Mouse (Mus musculus) embryonic facial prominence, embryonic 12.5 days (tissue): Measurements from ENCODE around the gene Cmtm8. TPM values are rescaled to one million over a fixed set of nuclear protein-coding genes. Genes with fewer than 3 reads are reported as not detected.

Experiments
- ATAC-seq: fragments of 200-750 bp; cut with Nextera tagmentation; 2 replicates; pipeline ENCODE4 v1.8.0; 2017; ENCODE audit not compliant: insufficient number of reproducible peaks, insufficient read depth, low FRiP score, low TSS enrichment
- H3K27ac ChIP-seq: fragments of 300-500 bp; sonication (generic); 2 replicates; pipeline ENCODE4 v1.5.1; 2016; ENCODE audit warnings: mild to moderate bottlenecking
- H3K27me3 ChIP-seq: fragments of 300-500 bp; sonication (generic); 2 replicates; pipeline ENCODE4 v1.6.1; 2016; ENCODE audit warnings: mild to moderate bottlenecking, moderate library complexity
- H3K36me3 ChIP-seq: fragments of 300-500 bp; sonication (generic); 2 replicates; pipeline ENCODE4 v1.6.1; 2016; ENCODE audit warnings: mild to moderate bottlenecking
- H3K4me1 ChIP-seq: fragments of 300-500 bp; sonication (generic); 2 replicates; pipeline ENCODE4 v1.6.1; 2016
- H3K4me2 ChIP-seq: fragments of 300-500 bp; sonication (generic); replicated peaks from 2 replicates; pipeline ENCODE4 v1.6.1; 2016; ENCODE audit warnings: mild to moderate bottlenecking, moderate library complexity
- H3K4me3 ChIP-seq: fragments of 300-500 bp; sonication (generic); 2 replicates; pipeline ENCODE4 v1.5.1; 2016; ENCODE audit warnings: mild to moderate bottlenecking
- H3K9ac ChIP-seq: fragments of 300-500 bp; sonication (generic); 2 replicates; pipeline ENCODE4 v1.6.1; 2016; ENCODE audit warnings: mild to moderate bottlenecking, moderate library complexity
- H3K9me3 ChIP-seq: fragments of 300-500 bp; sonication (generic); 2 replicates; pipeline ENCODE4 v1.6.1; 2016; ENCODE audit warnings: mild to moderate bottlenecking, moderate library complexity
- WGBS: fragments of 180-500 bp; shearing (Covaris S2); methylation state at CpG from one replicate; pipeline ENCODE4 v1.1.7; 2016; 5-methylcytosine and 5-hydroxymethylcytosine counted together
- polyA plus RNA-seq: library from polyadenylated mRNA; unstranded; fragments of >200 nt; fragmentation: Nextera tagmentation; extraction: Ambion mirVana; gene quantifications from 2 replicates; pipeline ENCODE4 v1.2.1, GENCODE M21; 2016

Gene Cmtm8
- polyA plus RNA-seq, 1 experiment from 2014 or later, result 14.2 TPM

- no peaks in the 10 kb centered on the region for H3K36me3 ChIP-seq
- H3K4me1 ChIP-seq, result no peaks in the 10 kb centered on the region
- no peaks in the 10 kb centered on the region for H3K27me3 ChIP-seq
- no peak overlapping the region for H3K4me2 ChIP-seq
- no peak overlapping the region for H3K27ac ChIP-seq
- 86% methylated on average over 15 of the region's 15 CpGs for WGBS
- no peak overlapping the region for H3K9ac ChIP-seq
- no peaks in the 10 kb centered on the region for H3K9me3 ChIP-seq
- no peak overlapping the region for H3K4me3 ChIP-seq
- ATAC-seq, result no peak
Measured at GRCm38 (mm10) chr9:114821548-114822289, 22.2 kb downstream of the Cmtm8 start.

DNA sequence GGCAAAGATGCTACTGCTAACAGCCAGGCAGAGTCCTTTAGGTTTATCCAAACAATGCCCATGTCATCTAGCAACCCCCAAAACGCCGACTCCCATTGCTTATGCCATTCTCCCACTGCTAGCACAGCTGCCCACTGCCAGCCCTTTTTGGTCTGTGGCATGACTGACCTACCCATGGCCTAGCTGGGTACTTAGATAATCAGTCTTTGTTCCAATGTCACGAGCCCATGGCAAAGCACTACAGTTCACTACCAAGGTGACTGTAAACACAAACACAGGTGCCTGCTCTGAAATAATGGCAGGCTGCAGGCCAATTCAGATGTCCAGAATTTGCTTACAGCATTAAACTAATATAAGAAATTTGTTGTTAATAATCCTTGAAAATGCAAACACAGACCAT is 25.0 kb downstream of the Cmtm8 start:
- H3K36me3 ChIP-seq, result no peaks in the 10 kb centered on the region
- ATAC-seq, result no peak
- H3K9me3 ChIP-seq, result no peaks in the 10 kb centered on the region
- H3K4me1 ChIP-seq, result no peaks in the 10 kb centered on the region
- H3K27ac ChIP-seq, result no peak overlapping the region
- H3K9ac ChIP-seq, result no peak overlapping the region
- WGBS, result 84% methylated on average over 3 of the region's 3 CpGs
- no peak overlapping the region for H3K4me2 ChIP-seq
- H3K4me3 ChIP-seq, result no peak overlapping the region
- no peaks in the 10 kb centered on the region for H3K27me3 ChIP-seq

DNA sequence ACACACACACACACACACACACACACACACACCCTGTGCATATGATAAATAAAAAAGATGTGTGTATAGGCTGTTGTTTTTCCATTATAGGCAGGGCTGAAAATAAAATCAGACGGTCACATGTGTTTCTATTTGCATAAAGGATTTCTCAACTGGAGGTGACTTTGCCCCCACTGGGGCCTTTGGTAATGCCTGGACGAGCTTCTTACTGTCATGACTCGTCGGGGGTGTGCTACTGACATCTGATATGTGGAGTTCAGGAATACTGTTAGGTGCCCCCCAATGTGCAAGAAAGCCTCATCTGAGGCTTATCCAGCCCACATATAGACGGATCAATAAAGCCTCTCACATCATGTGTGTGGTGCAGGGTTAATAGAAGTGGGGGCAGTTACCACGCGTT is 26.9 kb downstream of the Cmtm8 start:
- Histone ChIP-seq H3K27me3 (no peaks in the 10 kb centered on the region), H3K4me3 (no peak overlapping the region), H3K4me2 (no peak overlapping the region), H3K4me1 (no peaks in the 10 kb centered on the region), H3K36me3 (no peaks in the 10 kb centered on the region), H3K9ac (no peak overlapping the region), H3K9me3 (no peaks in the 10 kb centered on the region), H3K27ac (no peak overlapping the region)
- 69% methylated on average over 7 of the region's 7 CpGs for WGBS
- ATAC-seq, result no peak

DNA sequence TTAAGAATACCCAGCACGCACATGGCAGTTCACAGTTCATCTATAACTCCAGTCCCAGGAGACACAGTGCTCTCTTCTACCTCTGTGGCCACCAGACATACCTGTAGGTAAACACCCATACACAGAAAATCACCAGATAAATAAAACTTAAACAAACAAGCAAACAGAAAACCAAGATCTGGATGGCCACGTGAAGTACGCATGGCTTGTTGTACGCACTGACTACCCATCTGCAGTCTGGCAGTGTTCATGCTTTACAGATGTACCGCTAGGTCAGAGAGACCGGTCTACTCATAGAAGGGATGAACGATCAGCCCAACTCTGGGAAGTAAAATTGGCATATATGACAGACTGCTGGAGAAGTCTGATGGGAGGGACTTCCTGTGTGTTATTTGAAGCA is 27.8 kb downstream of the Cmtm8 start:
- Histone ChIP-seq H3K27me3 (no peaks in the 10 kb centered on the region), H3K4me3 (no peak overlapping the region), H3K4me1 (no peaks in the 10 kb centered on the region), H3K27ac (no peak overlapping the region), H3K4me2 (no peak overlapping the region), H3K36me3 (no peaks in the 10 kb centered on the region), H3K9me3 (no peaks in the 10 kb centered on the region), H3K9ac (no peak overlapping the region)
- WGBS, result 95% methylated on average over 7 of the region's 7 CpGs
- ATAC-seq, result 0 out of 2 replicates have a peak, but pooled peaks have one; percentile 15

DNA sequence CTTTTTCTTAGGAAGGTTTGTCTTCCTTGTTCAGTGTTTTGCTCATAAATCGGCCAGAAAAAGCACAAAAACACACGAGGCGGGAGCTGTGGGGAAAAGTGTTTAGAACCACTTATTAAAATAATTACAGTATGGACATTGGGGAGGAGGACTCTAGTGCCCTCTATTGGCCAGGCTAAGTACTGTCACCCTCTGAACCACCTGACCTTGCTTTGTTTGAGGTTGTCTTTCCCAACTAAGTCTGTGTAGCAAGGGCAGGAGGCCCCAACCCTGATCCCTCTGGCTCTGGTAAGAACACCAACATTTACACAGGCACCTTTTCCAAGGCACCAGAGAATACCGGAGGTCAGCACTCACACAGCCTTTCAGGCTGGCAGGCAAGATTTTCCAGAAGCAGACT is 28.6 kb downstream of the Cmtm8 start:
- H3K4me1 ChIP-seq, result no peaks in the 10 kb centered on the region
- no peaks in the 10 kb centered on the region for H3K9me3 ChIP-seq
- H3K9ac ChIP-seq, result no peak overlapping the region
- WGBS, result 58% methylated on average over 4 of the region's 4 CpGs
- no peak overlapping the region for H3K4me3 ChIP-seq
- no peak for ATAC-seq
- no peaks in the 10 kb centered on the region for H3K36me3 ChIP-seq
- no peak overlapping the region for H3K27ac ChIP-seq
- H3K27me3 ChIP-seq, result no peaks in the 10 kb centered on the region
- H3K4me2 ChIP-seq, result no peak overlapping the region

DNA sequence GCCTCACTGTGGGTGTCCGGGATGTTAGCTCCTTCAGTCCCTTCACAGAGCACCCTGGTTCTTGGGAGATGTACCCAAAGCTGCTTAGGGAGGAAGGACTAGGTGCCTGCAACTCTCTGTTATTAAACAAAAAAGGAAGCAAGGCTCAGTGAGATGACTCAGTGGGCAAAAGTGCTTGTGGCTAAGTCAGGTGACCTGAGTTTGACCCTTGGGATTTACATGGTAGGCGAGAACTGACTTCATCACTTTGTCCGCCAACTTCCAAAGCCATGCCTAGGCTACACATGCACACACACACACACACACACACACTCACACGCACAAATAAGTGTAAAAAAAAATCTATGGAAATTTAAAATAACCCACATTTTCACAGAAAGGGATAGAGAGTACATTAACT is 32.0 kb downstream of the Cmtm8 start:
- H3K27ac ChIP-seq, result no peak overlapping the region
- H3K9ac ChIP-seq, result no peak overlapping the region
- ATAC-seq, result no peak
- no peaks in the 10 kb centered on the region for H3K27me3 ChIP-seq
- no peaks in the 10 kb centered on the region for H3K36me3 ChIP-seq
- 94% methylated on average over 4 of the region's 4 CpGs for WGBS
- H3K9me3 ChIP-seq, result no peaks in the 10 kb centered on the region
- no peaks in the 10 kb centered on the region for H3K4me1 ChIP-seq
- no peak overlapping the region for H3K4me2 ChIP-seq
- no peak overlapping the region for H3K4me3 ChIP-seq

- Histone ChIP-seq H3K4me3 (no peak overlapping the region), H3K9ac (no peak overlapping the region), H3K27ac (no peak overlapping the region), H3K4me2 (no peak overlapping the region), H3K36me3 (no peaks in the 10 kb centered on the region), H3K4me1 (no peaks in the 10 kb centered on the region), H3K27me3 (no peaks in the 10 kb centered on the region), H3K9me3 (no peaks in the 10 kb centered on the region)
- no peak for ATAC-seq
- WGBS, result 86% methylated on average over 11 of the region's 11 CpGs
Measured at GRCm38 (mm10) chr9:114810837-114811236, 33.1 kb downstream of the Cmtm8 start.

- Histone ChIP-seq H3K4me1 (peaks cover 3% of the 10 kb centered on the region; the same call in 1 of the 2 replicates), H3K27ac (no peak overlapping the region), H3K36me3 (no peaks in the 10 kb centered on the region), H3K27me3 (no peaks in the 10 kb centered on the region), H3K4me3 (no peak overlapping the region), H3K9me3 (no peaks in the 10 kb centered on the region), H3K4me2 (no peak overlapping the region), H3K9ac (no peak overlapping the region)
- 84% methylated on average over 5 of the region's 5 CpGs for WGBS
- no peak for ATAC-seq
Measured at GRCm38 (mm10) chr9:114808671-114809070, 35.3 kb downstream of the Cmtm8 start.

GRCm38 (mm10) chr9:114807261-114807660 is 36.7 kb downstream of the Cmtm8 start:
- no peak for ATAC-seq
- H3K9me3 ChIP-seq, result no peaks in the 10 kb centered on the region
- no peak overlapping the region for H3K4me3 ChIP-seq
- H3K36me3 ChIP-seq, result no peaks in the 10 kb centered on the region
- WGBS, result 73% methylated on average over 8 of the region's 8 CpGs
- H3K4me2 ChIP-seq, result no peak overlapping the region
- H3K4me1 ChIP-seq, result peaks cover 3% of the 10 kb centered on the region; the same call in 1 of the 2 replicates
- H3K9ac ChIP-seq, result no peak overlapping the region
- H3K27ac ChIP-seq, result no peak overlapping the region
- H3K27me3 ChIP-seq, result no peaks in the 10 kb centered on the region

GRCm38 (mm10) chr9:114805151-114805671 is 38.7 kb downstream of the Cmtm8 start:
- no peaks in the 10 kb centered on the region for H3K9me3 ChIP-seq
- no peak overlapping the region for H3K27ac ChIP-seq
- H3K36me3 ChIP-seq, result no peaks in the 10 kb centered on the region
- H3K4me3 ChIP-seq, result no peak overlapping the region
- WGBS, result 55% methylated on average over 19 of the region's 19 CpGs
- no peak overlapping the region for H3K9ac ChIP-seq
- no peak overlapping the region for H3K4me2 ChIP-seq
- no peaks in the 10 kb centered on the region for H3K27me3 ChIP-seq
- peak; percentile 63; the same call in 1 of the 2 replicates for ATAC-seq
- peaks cover 8% of the 10 kb centered on the region; the same call in 1 of the 2 replicates for H3K4me1 ChIP-seq

- no peaks in the 10 kb centered on the region for H3K9me3 ChIP-seq
- H3K36me3 ChIP-seq, result no peaks in the 10 kb centered on the region
- H3K27me3 ChIP-seq, result no peaks in the 10 kb centered on the region
- 87% methylated on average over 1 of the region's 1 CpGs for WGBS
- no peak overlapping the region for H3K9ac ChIP-seq
- no peak overlapping the region for H3K4me2 ChIP-seq
- no peak overlapping the region for H3K4me3 ChIP-seq
- H3K4me1 ChIP-seq, result peaks cover 21% of the 10 kb centered on the region
- H3K27ac ChIP-seq, result no peak overlapping the region
- no peak for ATAC-seq
Measured at GRCm38 (mm10) chr9:114802191-114802590, 41.8 kb downstream of the Cmtm8 start.

- Histone ChIP-seq H3K27ac (no peak overlapping the region), H3K4me2 (no peak overlapping the region), H3K9ac (no peak overlapping the region), H3K9me3 (no peaks in the 10 kb centered on the region), H3K4me1 (peaks cover 24% of the 10 kb centered on the region), H3K27me3 (no peaks in the 10 kb centered on the region), H3K36me3 (no peaks in the 10 kb centered on the region), H3K4me3 (no peak overlapping the region)
- 31% methylated on average over 15 of the region's 15 CpGs for WGBS
- ATAC-seq, result no peak
Measured at GRCm38 (mm10) chr9:114801301-114801700, 42.7 kb downstream of the Cmtm8 start.
